Mouse (Mus musculus) MEL (cell line): ENCODE results near the gene Slc3a1. TPM values are rescaled to one million over a fixed set of nuclear protein-coding genes. Genes with fewer than 3 reads are reported as not detected.

Experiments used
- DNase-seq: peaks from one replicate; pipeline ENCODE4 v3.0.0; 2011; ENCODE audit warnings: low read depth, low spot score
- H3K27ac ChIP-seq: 2 replicates; pipeline ENCODE4 v1.5.1; 2012; ENCODE audit warnings: low read depth, mild to moderate bottlenecking, control low read depth, low read length, moderate library complexity; ENCODE audit not compliant: control insufficient read depth
- H3K27me3 ChIP-seq, 2 experiments: fragments of 150-350 bp in 1 of 2; sonication (generic) in 1 of 2; 2 replicates each; pipeline ENCODE4 v1.6.1; 2012; ENCODE audit warnings: low read length in 2 of 2, mild to moderate bottlenecking in 2 of 2, improper control_type of control experiment in 1 of 2, moderate library complexity in 1 of 2; ENCODE audit not compliant: insufficient read depth in 2 of 2, control insufficient read depth in 1 of 2
- H3K36me3 ChIP-seq, 2 experiments: 2 replicates each; pipeline ENCODE4 v1.6.1; 2012 to 2014; ENCODE audit warnings: low read length in 2 of 2, improper control_type of control experiment in 1 of 2, inconsistent platforms in 1 of 2, mild to moderate bottlenecking in 1 of 2; ENCODE audit not compliant: insufficient read depth in 2 of 2, control insufficient read depth in 1 of 2
- H3K4me1 ChIP-seq, 2 experiments: fragments of 150-350 bp in 1 of 2; sonication (generic) in 1 of 2; 2 replicates each; pipeline ENCODE4 v1.6.1; 2012; ENCODE audit warnings: low read length in 2 of 2, improper control_type of control experiment in 1 of 2, mild to moderate bottlenecking in 1 of 2; ENCODE audit not compliant: insufficient read depth in 2 of 2, control insufficient read depth in 1 of 2
- H3K4me3 ChIP-seq, 2 experiments: fragments of 150-350 bp in 1 of 2; sonication (generic) in 1 of 2; 2 replicates each; pipeline ENCODE4 v1.5.1; 2012; ENCODE audit warnings: low read depth in 2 of 2, low read length in 2 of 2, mild to moderate bottlenecking in 2 of 2, moderate library complexity in 2 of 2, control low read depth in 1 of 2, improper control_type of control experiment in 1 of 2; ENCODE audit not compliant: control insufficient read depth in 1 of 2, insufficient read depth in 1 of 2
- H3K79me2 ChIP-seq: 2 replicates; pipeline ENCODE4 v1.6.1; 2012; ENCODE audit warnings: mild to moderate bottlenecking, low read length, moderate library complexity; ENCODE audit not compliant: control insufficient read depth, poor library complexity, insufficient read depth
- H3K9ac ChIP-seq: 2 replicates; pipeline ENCODE4 v1.6.1; 2012; ENCODE audit warnings: low read depth, mild to moderate bottlenecking, control low read depth, low read length, moderate library complexity; ENCODE audit not compliant: control insufficient read depth, poor library complexity, severe bottlenecking
- H3K9me3 ChIP-seq: fragments of 150-350 bp; sonication (generic); replicated peaks from 2 replicates; pipeline ENCODE4 v1.6.1; 2012; ENCODE audit warnings: mild to moderate bottlenecking, low read length, improper control_type of control experiment, moderate library complexity; ENCODE audit not compliant: insufficient read depth
- CHD1 ChIP-seq: IDR thresholded peaks from 2 replicates; pipeline ENCODE4 v1.6.1; 2012; ENCODE audit warnings: low read depth, mild to moderate bottlenecking, inconsistent platforms, low read length, improper control_type of control experiment
- CHD2 ChIP-seq: IDR thresholded peaks from 2 replicates; pipeline ENCODE4 v1.6.1; 2011; ENCODE audit warnings: low read length, improper control_type of control experiment
- CTCF ChIP-seq, 3 experiments: IDR thresholded peaks in 2 of 3; conservative IDR thresholded peaks in 1 of 3; 2 replicates each; pipeline ENCODE4 v1.5.1; 2011 to 2012; ENCODE audit warnings: low read length in 3 of 3, low read depth in 2 of 3, mild to moderate bottlenecking in 2 of 3, improper control_type of control experiment in 1 of 3, inconsistent platforms in 1 of 3, mixed read lengths in 1 of 3, moderate library complexity in 1 of 3; ENCODE audit not compliant: control insufficient read depth in 1 of 3, insufficient read depth in 1 of 3, poor library complexity in 1 of 3, severe bottlenecking in 1 of 3
- EP300 ChIP-seq, 2 experiments: IDR thresholded peaks; 2 replicates each; pipeline ENCODE4 v1.6.1; 2011; ENCODE audit warnings: improper control_type of control experiment in 2 of 2, low read length in 2 of 2, low read depth in 1 of 2, mild to moderate bottlenecking in 1 of 2
- ETS1 ChIP-seq: IDR thresholded peaks from 2 replicates; pipeline ENCODE4 v1.6.1; 2012; ENCODE audit warnings: low read depth, mild to moderate bottlenecking, inconsistent platforms, low read length, improper control_type of control experiment, moderate library complexity
- HCFC1 ChIP-seq: IDR thresholded peaks from 2 replicates; pipeline ENCODE4 v1.6.1; 2012; ENCODE audit warnings: low read depth, mild to moderate bottlenecking, inconsistent platforms, low read length, improper control_type of control experiment, moderate library complexity
- JUND ChIP-seq: IDR thresholded peaks from 2 replicates; pipeline ENCODE4 v1.6.1; 2011; ENCODE audit warnings: low read depth, mild to moderate bottlenecking, improper control_type of control experiment, low read length
- KAT2A ChIP-seq: conservative IDR thresholded peaks from 2 replicates; pipeline ENCODE4 v1.6.1; 2012; ENCODE audit warnings: low read depth, low read length, improper control_type of control experiment, inconsistent platforms
- MAFK ChIP-seq: IDR thresholded peaks from 2 replicates; pipeline ENCODE4 v1.6.1; 2011; ENCODE audit warnings: low read depth, mild to moderate bottlenecking, low read length, improper control_type of control experiment, borderline replicate concordance
- MXI1 ChIP-seq: IDR thresholded peaks from 2 replicates; pipeline ENCODE4 v1.6.1; 2011; ENCODE audit warnings: mild to moderate bottlenecking, low read depth, low read length, improper control_type of control experiment
- MYB ChIP-seq: IDR thresholded peaks from 2 replicates; pipeline ENCODE4 v1.6.1; 2011; ENCODE audit warnings: mild to moderate bottlenecking, low read depth, low read length, improper control_type of control experiment
- NELFE ChIP-seq: IDR thresholded peaks from 2 replicates; pipeline ENCODE4 v1.6.1; 2011; ENCODE audit warnings: low read depth, low read length, improper control_type of control experiment
- POLR2A ChIP-seq, 2 experiments: IDR thresholded peaks; 2 replicates each; pipeline ENCODE4 v1.6.1; 2011 to 2012; ENCODE audit warnings: low read length in 2 of 2, mild to moderate bottlenecking in 2 of 2, control low read depth in 1 of 2, improper control_type of control experiment in 1 of 2, low read depth in 1 of 2, moderate library complexity in 1 of 2; ENCODE audit not compliant: control insufficient read depth in 1 of 2, insufficient read depth in 1 of 2, poor library complexity in 1 of 2
- POLR2AphosphoS2 ChIP-seq: IDR thresholded peaks from 2 replicates; pipeline ENCODE4 v1.6.1; 2011; ENCODE audit warnings: low read length, improper control_type of control experiment
- RCOR1 ChIP-seq: IDR thresholded peaks from 2 replicates; pipeline ENCODE4 v1.6.1; 2012; ENCODE audit warnings: low read depth, mild to moderate bottlenecking, inconsistent platforms, low read length, improper control_type of control experiment
- SIN3A ChIP-seq: IDR thresholded peaks from 2 replicates; pipeline ENCODE4 v1.6.1; 2012; ENCODE audit warnings: low read length, improper control_type of control experiment, inconsistent platforms
- SMC3 ChIP-seq: IDR thresholded peaks from 2 replicates; pipeline ENCODE4 v1.6.1; 2011; ENCODE audit warnings: low read depth, low read length, improper control_type of control experiment
- TBP ChIP-seq: IDR thresholded peaks from 2 replicates; pipeline ENCODE4 v1.8.0; 2011; ENCODE audit warnings: low read depth, low read length, improper control_type of control experiment
- TCF12 ChIP-seq: IDR thresholded peaks from 2 replicates; pipeline ENCODE4 v1.6.1; 2014; ENCODE audit warnings: low read depth, mild to moderate bottlenecking, inconsistent platforms, low read length, improper control_type of control experiment, moderate library complexity
- UBTF ChIP-seq: IDR thresholded peaks from 2 replicates; pipeline ENCODE4 v1.6.1; 2012; ENCODE audit warnings: low read depth, mild to moderate bottlenecking, inconsistent platforms, low read length, improper control_type of control experiment, moderate library complexity, borderline replicate concordance; ENCODE audit not compliant: insufficient read depth
- USF1 ChIP-seq: IDR thresholded peaks from 2 replicates; pipeline ENCODE4 v1.6.1; 2014; ENCODE audit warnings: low read depth, mild to moderate bottlenecking, inconsistent platforms, low read length, improper control_type of control experiment, moderate library complexity
- USF2 ChIP-seq, 2 experiments: IDR thresholded peaks; 2 replicates each; pipeline ENCODE4 v1.6.1; 2011 to 2012; ENCODE audit warnings: improper control_type of control experiment in 2 of 2, low read length in 2 of 2, borderline replicate concordance in 1 of 2, inconsistent platforms in 1 of 2, low read depth in 1 of 2, mild to moderate bottlenecking in 1 of 2; ENCODE audit not compliant: insufficient read depth in 1 of 2
- ZC3H11A ChIP-seq: IDR thresholded peaks from 2 replicates; pipeline ENCODE4 v1.6.1; 2012; ENCODE audit warnings: low read depth, mild to moderate bottlenecking, inconsistent platforms, low read length, improper control_type of control experiment
- ZKSCAN1 ChIP-seq: IDR thresholded peaks from 2 replicates; pipeline ENCODE4 v1.6.1; 2012; ENCODE audit warnings: low read depth, mild to moderate bottlenecking, inconsistent platforms, low read length, improper control_type of control experiment, moderate library complexity
- ZMIZ1 ChIP-seq: IDR thresholded peaks from 2 replicates; pipeline ENCODE4 v1.6.1; 2012; ENCODE audit warnings: low read depth, mild to moderate bottlenecking, inconsistent platforms, low read length, improper control_type of control experiment, moderate library complexity
- ZNF384 ChIP-seq: IDR thresholded peaks from 2 replicates; pipeline ENCODE4 v1.6.1; 2012; ENCODE audit warnings: low read depth, mild to moderate bottlenecking, inconsistent platforms, low read length, improper control_type of control experiment
- polyA plus RNA-seq, 2 experiments: library from polyadenylated mRNA; stranded (reverse) in 1 of 2; unstranded in 1 of 2; fragments of >175 nt in 1 of 2; fragments of >200 nt in 1 of 2; gene quantifications; 2 replicates each; pipeline versions ENCODE4 v1.2.1 to v1.2.4; 2012; ENCODE audit warnings: low replicate concordance in 2 of 2, low read depth in 1 of 2; ENCODE audit not compliant: insufficient read length in 2 of 2, insufficient read depth in 1 of 2, missing spikeins in 1 of 2
- total RNA-seq: library from RNA; depleted of rRNA; stranded (reverse); fragments of 300-350 nt; gene quantifications from 2 replicates; pipeline ENCODE4 v1.2.3, GENCODE M21; 2012; rRNA removed

Slc3a1 gene
- total RNA-seq, result 0.08 and 0.10 TPM in 2 replicates
- under 1 TPM in 1 of 2 experiments, not detected in 1; 0.08 TPM for polyA plus RNA-seq

DNA sequence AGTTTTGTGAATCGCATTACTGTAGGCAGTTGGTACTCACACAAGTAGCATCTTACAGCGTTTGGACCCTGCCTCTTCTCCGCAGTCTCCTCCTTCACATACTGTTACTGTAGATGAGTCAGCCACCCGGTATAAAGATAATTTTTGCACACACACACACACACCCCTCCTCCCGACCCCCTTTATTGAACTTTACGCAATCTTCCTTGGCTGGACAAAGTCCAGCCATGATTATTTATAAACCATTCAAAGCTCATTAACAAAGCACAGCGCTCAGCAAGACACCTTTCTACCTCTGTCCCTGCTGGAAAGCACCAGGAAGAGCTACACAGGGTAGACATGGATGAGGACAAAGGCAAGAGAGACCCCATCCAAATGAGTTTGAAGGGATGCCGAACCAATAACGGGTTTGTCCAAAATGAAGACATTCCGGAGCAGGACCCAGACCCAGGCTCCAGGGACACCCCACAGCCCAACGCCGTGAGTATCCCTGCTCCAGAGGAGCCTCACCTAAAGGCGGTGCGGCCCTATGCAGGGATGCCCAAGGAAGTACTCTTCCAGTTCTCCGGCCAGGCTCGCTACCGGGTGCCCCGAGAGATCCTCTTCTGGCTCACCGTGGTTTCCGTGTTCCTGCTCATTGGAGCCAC lies at the start of gene Slc3a1:
Slc3a1 (plus strand) TSS at position 284 of the 647 bp plus-strand sequence.
- no peaks in the 10 kb centered on the region for H3K4me1 ChIP-seq
- H3K27ac ChIP-seq, result no peak within 1 kb of the TSS
- DNase-seq, result no peak
- H3K36me3 ChIP-seq, result no peaks in the 10 kb centered on the region
- H3K79me2 ChIP-seq, result no peaks in the 10 kb centered on the region
- no peak within 1 kb of the TSS for H3K4me3 ChIP-seq
- H3K9me3 ChIP-seq, result no peaks in the 10 kb centered on the region
- no peak within 1 kb of the TSS for H3K9ac ChIP-seq
- peaks cover 0 to 2% of the 10 kb centered on the region in 2 experiments; a peak in 1 of 4 replicates for H3K27me3 ChIP-seq
- TF ChIP-seq SMC3 (no peak), TCF12 (no peak), ZC3H11A (no peak), ZNF384 (no peak), ZKSCAN1 (no peak), NELFE (no peak), CHD2 (no peak), TBP (no peak), POLR2A (IDR thresholded peaks at IDR 0.05; ENCODE audit: control insufficient read depth in 1 of 2, insufficient read depth in 1 of 2, low read depth in 1 of 2, low read length in 2 of 2, poor library complexity in 1 of 2) (no peak), EP300 (IDR thresholded peaks at IDR 0.05; ENCODE audit: low read depth in 1 of 2, low read length in 2 of 2) (no peak), RCOR1 (no peak), POLR2AphosphoS2 (no peak), KAT2A (no peak), JUND (no peak), CHD1 (no peak), USF1 (no peak), USF2 (IDR thresholded peaks at IDR 0.05; ENCODE audit: borderline replicate concordance in 1 of 2, insufficient read depth in 1 of 2, low read depth in 1 of 2, low read length in 2 of 2) (no peak), CTCF (IDR thresholded peaks at IDR 0.05 in 2 of 3, conservative IDR thresholded peaks at IDR 0.05 in 1 of 3; ENCODE audit: control insufficient read depth in 1 of 3, insufficient read depth in 1 of 3, low read depth in 2 of 3, low read length in 3 of 3, poor library complexity in 1 of 3, severe bottlenecking in 1 of 3) (no peak), MAFK (no peak)

GRCm38 (mm10) chr17:84981721-84982120 lies 46.5 kb upstream of the Slc3a1 start:
- Histone ChIP-seq H3K4me1 (peaks cover 7 to 14% of the 10 kb centered on the region in 2 experiments), H3K27me3 (no peaks in the 10 kb centered on the region), H3K9me3 (no peaks in the 10 kb centered on the region), H3K9ac (no peak overlapping the region), H3K79me2 (peaks cover 55% of the 10 kb centered on the region), H3K4me3 (no peak overlapping the region), H3K27ac (no peak overlapping the region; the same call in 1 of the 2 replicates), H3K36me3 (peaks cover 0 to 26% of the 10 kb centered on the region in 2 experiments; a peak in 2 of 4 replicates)
- TF ChIP-seq EP300 (IDR thresholded peaks at IDR 0.05; ENCODE audit: low read depth in 1 of 2, low read length in 2 of 2), result peak; percentile 43 to 62; a peak in 3 of 4 replicates
- TF ChIP-seq SMC3, result peak; percentile 5; the same call in 1 of the 2 replicates
- peak; percentile 95 for TF ChIP-seq ZNF384
- TF ChIP-seq MYB, result no peak
- TF ChIP-seq USF1, result no peak
- no peak for TF ChIP-seq ZMIZ1
- TF ChIP-seq ETS1, result 0 out of 2 replicates have a peak, but pooled peaks have one; percentile 26
- TF ChIP-seq HCFC1, result 0 out of 2 replicates have a peak, but pooled peaks have one; percentile 27
- TF ChIP-seq KAT2A, result no peak
- TF ChIP-seq MAFK, result no peak
- peak; percentile 66; the same call in 1 of the 2 replicates for TF ChIP-seq SIN3A
- no peak for TF ChIP-seq UBTF
- no peak for TF ChIP-seq MXI1
- DNase-seq, result peak; percentile 79
